Mouse (Mus musculus) olfactory bulb, adult 2 months (tissue): Measurements from ENCODE around the gene Cldn10. TPM values are rescaled to one million over a fixed set of nuclear protein-coding genes. Genes with fewer than 3 reads are reported as not detected.

Source experiments
- H3K27ac ChIP-seq: fragments of 200-500 bp; 2 replicates; pipeline ENCODE4 v1.5.1; 2012; ENCODE audit warnings: low read depth, low read length; ENCODE audit not compliant: insufficient read depth
- H3K4me1 ChIP-seq: fragments of 200-500 bp; 2 replicates; pipeline ENCODE4 v1.6.1; 2012; ENCODE audit warnings: low read length; ENCODE audit not compliant: control insufficient read depth, insufficient read depth
- H3K4me3 ChIP-seq: fragments of 200-500 bp; 2 replicates; pipeline ENCODE4 v1.5.1; 2012; ENCODE audit warnings: mild to moderate bottlenecking, low read depth, low read length, moderate library complexity; ENCODE audit not compliant: insufficient read depth
- CTCF ChIP-seq: fragments of 200-500 bp; IDR thresholded peaks from 2 replicates; pipeline ENCODE4 v1.5.1; 2012; ENCODE audit warnings: low read depth, mild to moderate bottlenecking, low read length, moderate library complexity; ENCODE audit not compliant: insufficient read depth
- POLR2A ChIP-seq: fragments of 200-500 bp; IDR thresholded peaks from 2 replicates; pipeline ENCODE4 v1.6.1; 2012; ENCODE audit warnings: mild to moderate bottlenecking, low read depth, low read length, moderate library complexity; ENCODE audit not compliant: insufficient read depth
- WGBS: fragments of 180-500 bp; shearing (Covaris S2); methylation state at CpG from one replicate; pipeline ENCODE4 v1.1.7; 2018; 5-methylcytosine and 5-hydroxymethylcytosine counted together
- polyA plus RNA-seq: library from polyadenylated mRNA; stranded (reverse); fragments of >200 nt; gene quantifications from 2 replicates; pipeline ENCODE4 v1.2.4, GENCODE M21; 2012; ENCODE audit warnings: low replicate concordance; ENCODE audit not compliant: missing spikeins, insufficient read depth, insufficient read length

Gene Cldn10
- polyA plus RNA-seq, 1 experiment: not detected

DNA sequence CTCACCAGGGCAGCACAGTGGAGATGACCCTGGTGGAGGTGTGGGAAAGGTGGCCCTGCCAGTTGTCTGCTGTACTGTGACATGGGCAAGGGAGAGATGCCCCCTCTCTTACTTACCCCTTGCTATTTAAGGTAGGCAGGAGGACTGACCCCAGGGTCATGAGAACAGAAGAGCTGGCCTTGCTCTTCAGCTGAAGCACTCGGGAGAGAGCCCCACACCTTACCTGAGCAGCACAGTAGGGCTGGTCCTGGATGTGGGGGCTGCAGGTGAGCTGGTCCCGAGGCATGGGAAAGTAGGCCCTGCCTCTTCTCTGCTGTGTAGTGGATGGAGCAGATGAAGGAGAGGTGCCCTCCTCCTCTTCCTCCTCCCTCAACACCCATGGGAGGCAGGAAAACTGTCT, 11.3 kb upstream of the Cldn10 start:
- H3K4me3 ChIP-seq: no peak overlapping the region
- H3K4me1 ChIP-seq: no peaks in the 10 kb centered on the region
- 100% methylated on average over 2 of the region's 2 CpGs for WGBS
- no peak overlapping the region for H3K27ac ChIP-seq
- TF ChIP-seq CTCF: no peak
- TF ChIP-seq POLR2A: no peak

GRCm38 (mm10) chr14:118777478-118777877, 10.2 kb upstream of the Cldn10 start:
- no peak for TF ChIP-seq CTCF
- no peak for TF ChIP-seq POLR2A
- Histone ChIP-seq H3K4me1 (no peaks in the 10 kb centered on the region), H3K4me3 (no peak overlapping the region), H3K27ac (no peak overlapping the region)
- WGBS: 96% methylated on average over 4 of the region's 4 CpGs

GRCm38 (mm10) chr14:118781601-118782000, 6.1 kb upstream of the Cldn10 start:
- TF ChIP-seq CTCF (no peak), POLR2A (no peak)
- Histone ChIP-seq H3K27ac (no peak overlapping the region), H3K4me3 (no peak overlapping the region), H3K4me1 (no peaks in the 10 kb centered on the region; the same call in 1 of the 2 replicates)
- 86% methylated on average over 7 of the region's 7 CpGs for WGBS

DNA sequence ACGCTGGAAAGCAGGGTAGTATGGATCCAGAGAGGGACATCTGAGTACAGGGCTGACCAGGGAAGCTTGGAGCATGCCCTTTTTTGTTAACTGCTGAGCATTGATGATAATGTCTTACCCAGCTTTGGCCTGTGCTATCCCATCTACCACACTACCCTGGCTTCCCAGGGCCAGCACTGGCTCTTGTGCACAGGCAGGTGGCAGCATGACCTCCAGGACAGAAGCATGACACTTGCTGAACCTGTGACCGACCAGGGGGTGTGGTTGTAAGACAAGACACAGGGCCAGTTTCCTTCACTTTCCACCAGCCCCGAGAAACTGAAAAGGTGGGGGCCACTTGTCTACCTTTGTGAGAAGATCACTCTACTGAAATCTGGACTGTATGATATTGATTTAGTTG, 5.5 kb upstream of the Cldn10 start:
- H3K4me3 ChIP-seq: no peak overlapping the region
- TF ChIP-seq POLR2A (no peak), CTCF (no peak)
- no peaks in the 10 kb centered on the region; the same call in 1 of the 2 replicates for H3K4me1 ChIP-seq
- 69% methylated on average over 3 of the region's 3 CpGs for WGBS
- H3K27ac ChIP-seq: no peak overlapping the region

DNA sequence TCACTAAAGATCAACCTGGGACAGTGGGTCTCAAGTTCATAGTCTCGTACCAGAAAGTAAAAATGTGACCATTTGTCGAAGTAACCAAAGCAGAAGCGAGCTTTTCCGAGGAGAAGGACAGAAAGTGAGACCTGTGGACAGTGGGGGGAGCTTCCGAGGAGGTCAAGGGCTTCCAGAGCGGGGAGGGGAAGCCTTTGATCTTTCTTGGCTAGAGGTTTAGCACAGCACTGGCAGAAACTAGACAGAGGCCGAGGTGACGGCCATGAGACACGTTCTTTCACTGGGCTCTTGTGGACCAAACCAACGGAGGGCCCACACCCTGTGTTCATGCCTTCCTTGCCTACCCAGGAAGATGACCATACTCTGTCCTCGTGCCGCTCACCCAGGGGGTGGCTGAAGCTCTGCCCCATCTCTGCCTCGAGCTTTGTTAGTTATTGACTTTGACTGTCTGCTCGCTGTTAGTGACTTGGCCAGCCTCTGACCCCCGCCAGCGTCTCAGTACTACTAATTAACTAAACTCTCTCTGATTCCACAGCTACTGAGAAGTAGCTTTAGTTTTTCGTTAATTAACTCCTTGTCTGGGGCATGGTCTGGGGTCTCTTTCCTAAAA, 4.3 kb upstream of the Cldn10 start:
- no peak overlapping the region for H3K4me3 ChIP-seq
- no peak overlapping the region for H3K27ac ChIP-seq
- 64% methylated on average over 17 of the region's 17 CpGs for WGBS
- TF ChIP-seq CTCF (no peak), POLR2A (no peak)
- no peaks in the 10 kb centered on the region; the same call in 1 of the 2 replicates for H3K4me1 ChIP-seq

GRCm38 (mm10) chr14:118790217-118790616, 2.5 kb downstream of the Cldn10 start:
- WGBS: 82% methylated on average over 4 of the region's 4 CpGs
- no peak for TF ChIP-seq CTCF
- Histone ChIP-seq H3K4me1 (no peaks in the 10 kb centered on the region), H3K27ac (no peak overlapping the region), H3K4me3 (no peak overlapping the region)

GRCm38 (mm10) chr14:118792957-118793356, 5.2 kb downstream of the Cldn10 start:
- no peak for TF ChIP-seq POLR2A
- no peak for TF ChIP-seq CTCF
- 57% methylated on average over 7 of the region's 7 CpGs for WGBS
- no peak overlapping the region for H3K27ac ChIP-seq
- no peak overlapping the region for H3K4me3 ChIP-seq
- no peaks in the 10 kb centered on the region for H3K4me1 ChIP-seq

DNA sequence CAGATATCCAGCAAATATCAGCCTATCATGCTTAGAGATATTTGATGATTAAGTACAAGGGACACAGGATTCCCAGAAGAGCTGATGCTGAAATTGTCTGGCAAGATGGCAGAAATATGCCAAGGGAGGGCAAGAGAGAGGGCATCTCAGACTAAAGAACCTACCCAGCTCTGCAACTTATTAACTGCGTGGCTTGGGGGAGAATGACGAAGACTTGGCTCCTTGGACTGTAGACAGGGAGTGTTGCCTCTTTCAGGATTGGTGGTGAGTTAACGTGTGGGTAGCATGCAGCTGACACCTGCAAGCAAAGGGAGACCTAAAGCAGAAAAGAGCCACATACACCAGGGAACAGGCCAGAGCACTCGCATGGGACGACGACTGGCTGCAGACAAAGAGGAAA, 5.7 kb downstream of the Cldn10 start:
- no peaks in the 10 kb centered on the region for H3K4me1 ChIP-seq
- H3K4me3 ChIP-seq: no peak overlapping the region
- WGBS: 87% methylated on average over 6 of the region's 6 CpGs
- no peak overlapping the region for H3K27ac ChIP-seq
- no peak for TF ChIP-seq POLR2A
- no peak for TF ChIP-seq CTCF

DNA sequence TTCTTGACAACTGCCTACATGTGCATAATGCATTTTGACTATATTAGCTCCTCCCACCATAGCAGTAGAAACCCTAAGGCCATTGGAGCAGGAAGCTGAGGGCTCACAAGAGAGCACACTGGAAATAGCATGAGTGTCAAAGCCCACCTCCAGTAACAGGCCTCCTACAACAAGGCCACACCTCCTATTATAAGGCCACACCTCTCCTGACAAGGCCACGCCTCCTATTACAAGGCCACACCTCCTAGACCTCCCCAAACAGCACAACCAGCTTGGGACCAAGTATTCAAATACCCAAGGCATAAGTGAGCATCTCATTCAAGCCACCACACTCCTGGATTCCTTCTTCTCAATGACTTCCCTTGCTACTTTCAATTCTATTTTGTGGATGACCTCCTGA, 6.5 kb downstream of the Cldn10 start:
- WGBS: 91% methylated on average over 1 of the region's 1 CpGs
- Histone ChIP-seq H3K27ac (no peak overlapping the region), H3K4me3 (no peak overlapping the region), H3K4me1 (no peaks in the 10 kb centered on the region)
- TF ChIP-seq CTCF (no peak), POLR2A (no peak)

DNA sequence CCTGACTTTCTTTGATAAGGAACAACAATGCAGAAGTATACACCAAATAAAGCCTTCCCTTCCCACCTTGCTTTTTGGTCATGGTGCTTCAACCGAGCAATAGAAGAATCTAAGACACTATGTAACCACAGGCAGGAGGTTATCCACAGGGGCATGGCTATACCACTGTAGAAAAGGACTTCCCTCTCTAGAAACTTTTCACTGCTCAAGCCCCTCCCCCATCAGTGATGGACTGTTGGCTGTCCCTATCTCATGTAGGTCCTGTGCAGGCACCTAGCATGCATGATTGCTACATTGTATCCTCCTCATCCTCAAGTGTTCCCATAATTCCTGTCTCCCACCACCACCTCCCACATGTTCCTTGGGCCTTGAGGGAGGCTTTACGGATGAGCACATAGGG, 7.2 kb downstream of the Cldn10 start:
- no peak overlapping the region for H3K4me3 ChIP-seq
- no peak overlapping the region for H3K27ac ChIP-seq
- H3K4me1 ChIP-seq: no peaks in the 10 kb centered on the region
- TF ChIP-seq POLR2A (no peak), CTCF (no peak)
- 93% methylated on average over 2 of the region's 2 CpGs for WGBS
